Mouse (Mus musculus): ENCODE data around the gene Map2k5. TPM values are rescaled to one million over a fixed set of nuclear protein-coding genes. Genes with fewer than 3 reads are reported as not detected.

Gene Map2k5
- polyA plus RNA-seq, 1 experiment from 2014 or later = 20.6 TPM

- no peak overlapping the region for H3K4me2 ChIP-seq (ENCODE audit: low read depth, low read length)
- H3K36me3 ChIP-seq (ENCODE audit: control insufficient read depth, insufficient read depth, low read length) = no peaks in the 10 kb centered on the region
- ATAC-seq (ENCODE audit: insufficient read depth, low FRiP score) = no peak
- no peak overlapping the region for H3K4me3 ChIP-seq (replicated peaks; ENCODE audit: low read length)
- H3K27me3 ChIP-seq (ENCODE audit: control insufficient read depth, insufficient read depth, low read length) = no peaks in the 10 kb centered on the region
- no peaks in the 10 kb centered on the region for H3K4me1 ChIP-seq (ENCODE audit: control insufficient read depth, insufficient read depth, low read length)
- no peaks in the 10 kb centered on the region for H3K9me3 ChIP-seq (replicated peaks; ENCODE audit: control insufficient read depth, low read length)
- no peak overlapping the region for H3K27ac ChIP-seq (ENCODE audit: low read length)
- H3K9ac ChIP-seq (ENCODE audit: low read length) = no peak overlapping the region
- 90% methylated on average over 8 of the region's 8 CpGs for WGBS
Observed at GRCm38 (mm10) chr9:63174001-63174721, 203.5 kb downstream of the Map2k5 start.

- 41% methylated on average over 2 of the region's 2 CpGs for WGBS
- H3K9ac ChIP-seq (ENCODE audit: low read length) = no peak overlapping the region
Observed at GRCm38 (mm10) chr9:63171951-63172350, 205.8 kb downstream of the Map2k5 start.

GRCm38 (mm10) chr9:63169127-63169526, 208.6 kb downstream of the Map2k5 start:
- no peak overlapping the region for H3K4me2 ChIP-seq (ENCODE audit: low read depth, low read length)
- WGBS = 100% methylated on average over 1 of the region's 1 CpGs

More at GRCm38 (mm10) chr9:63171951-63172350, 205.8 kb downstream of the Map2k5 start:
- H3K27me3 ChIP-seq (ENCODE audit: control insufficient read depth, insufficient read depth, low read length) = no peaks in the 10 kb centered on the region
- no peaks in the 10 kb centered on the region for H3K9me3 ChIP-seq (replicated peaks; ENCODE audit: control insufficient read depth, low read length)
- no peak overlapping the region for H3K4me2 ChIP-seq (ENCODE audit: low read depth, low read length)
- no peaks in the 10 kb centered on the region for H3K36me3 ChIP-seq (ENCODE audit: control insufficient read depth, insufficient read depth, low read length)
- H3K4me1 ChIP-seq (ENCODE audit: control insufficient read depth, insufficient read depth, low read length) = no peaks in the 10 kb centered on the region
- ATAC-seq (ENCODE audit: insufficient read depth, low FRiP score) = no peak
- H3K4me3 ChIP-seq (replicated peaks; ENCODE audit: low read length) = no peak overlapping the region
- no peak overlapping the region for H3K27ac ChIP-seq (ENCODE audit: low read length)

DNA sequence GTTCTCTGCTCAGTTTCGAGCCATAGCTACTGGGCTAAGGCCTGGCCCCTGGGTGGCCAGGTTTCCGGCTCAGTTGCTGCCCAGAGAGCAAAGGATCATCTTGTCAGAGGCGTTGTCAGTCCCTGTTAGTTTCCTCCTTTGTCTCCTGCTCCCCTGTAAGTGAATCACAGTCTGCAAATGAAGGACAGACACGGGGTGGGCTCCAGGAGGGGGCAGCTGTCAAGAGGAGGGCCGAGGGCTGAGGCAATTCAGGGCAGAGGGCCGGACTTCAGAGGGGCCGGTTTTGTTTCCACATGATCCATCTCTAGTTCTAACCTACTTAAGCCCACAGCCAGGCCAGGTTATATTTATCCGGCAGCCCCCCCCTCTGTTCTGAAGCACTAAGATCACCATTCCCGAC, 212.6 kb downstream of the Map2k5 start:
- no peak overlapping the region for H3K27ac ChIP-seq (ENCODE audit: low read length)
- no peaks in the 10 kb centered on the region for H3K4me1 ChIP-seq (ENCODE audit: control insufficient read depth, insufficient read depth, low read length)
- H3K9me3 ChIP-seq (replicated peaks; ENCODE audit: control insufficient read depth, low read length) = no peaks in the 10 kb centered on the region
- no peak overlapping the region for H3K4me3 ChIP-seq (replicated peaks; ENCODE audit: low read length)
- no peak overlapping the region for H3K4me2 ChIP-seq (ENCODE audit: low read depth, low read length)
- no peak for ATAC-seq (ENCODE audit: insufficient read depth, low FRiP score)
- H3K27me3 ChIP-seq (ENCODE audit: control insufficient read depth, insufficient read depth, low read length) = no peaks in the 10 kb centered on the region
- H3K36me3 ChIP-seq (ENCODE audit: control insufficient read depth, insufficient read depth, low read length) = no peaks in the 10 kb centered on the region
- no peak overlapping the region for H3K9ac ChIP-seq (ENCODE audit: low read length)
- WGBS = 49% methylated on average over 9 of the region's 9 CpGs

More at GRCm38 (mm10) chr9:63169127-63169526, 208.6 kb downstream of the Map2k5 start:
- Histone ChIP-seq H3K27me3 (ENCODE audit: control insufficient read depth, insufficient read depth, low read length) (no peaks in the 10 kb centered on the region), H3K9ac (ENCODE audit: low read length) (no peak overlapping the region), H3K4me3 (replicated peaks; ENCODE audit: low read length) (no peak overlapping the region), H3K4me1 (ENCODE audit: control insufficient read depth, insufficient read depth, low read length) (no peaks in the 10 kb centered on the region), H3K36me3 (ENCODE audit: control insufficient read depth, insufficient read depth, low read length) (no peaks in the 10 kb centered on the region), H3K27ac (ENCODE audit: low read length) (no peak overlapping the region), H3K9me3 (replicated peaks; ENCODE audit: control insufficient read depth, low read length) (no peaks in the 10 kb centered on the region)
- ATAC-seq (ENCODE audit: insufficient read depth, low FRiP score) = no peak

- 0 out of 2 replicates have a peak, but pooled peaks have one; percentile 15 for ATAC-seq (ENCODE audit: insufficient read depth, low FRiP score)
- Histone ChIP-seq H3K36me3 (ENCODE audit: control insufficient read depth, insufficient read depth, low read length) (no peaks in the 10 kb centered on the region), H3K4me3 (replicated peaks; ENCODE audit: low read length) (no peak overlapping the region), H3K4me1 (ENCODE audit: control insufficient read depth, insufficient read depth, low read length) (no peaks in the 10 kb centered on the region), H3K4me2 (ENCODE audit: low read depth, low read length) (no peak overlapping the region), H3K27me3 (ENCODE audit: control insufficient read depth, insufficient read depth, low read length) (no peaks in the 10 kb centered on the region), H3K9ac (ENCODE audit: low read length) (no peak overlapping the region), H3K9me3 (replicated peaks; ENCODE audit: control insufficient read depth, low read length) (no peaks in the 10 kb centered on the region), H3K27ac (ENCODE audit: low read length) (no peak overlapping the region)
- 80% methylated on average over 8 of the region's 8 CpGs for WGBS
Observed at GRCm38 (mm10) chr9:63163756-63164155, 213.9 kb downstream of the Map2k5 start.

GRCm38 (mm10) chr9:63151949-63152348, 225.8 kb downstream of the Map2k5 start:
- Histone ChIP-seq H3K9me3 (replicated peaks; ENCODE audit: control insufficient read depth, low read length) (0 out of 2 replicates have a peak, but pooled peaks cover 3% of the 10 kb centered on the region), H3K9ac (ENCODE audit: low read length) (no peak overlapping the region), H3K27ac (ENCODE audit: low read length) (no peak overlapping the region), H3K27me3 (ENCODE audit: control insufficient read depth, insufficient read depth, low read length) (peaks cover 73% of the 10 kb centered on the region), H3K4me3 (replicated peaks; ENCODE audit: low read length) (no peak overlapping the region), H3K36me3 (ENCODE audit: control insufficient read depth, insufficient read depth, low read length) (no peaks in the 10 kb centered on the region), H3K4me1 (ENCODE audit: control insufficient read depth, insufficient read depth, low read length) (peaks cover 3% of the 10 kb centered on the region; the same call in 1 of the 2 replicates), H3K4me2 (ENCODE audit: low read depth, low read length) (no peak overlapping the region)
- no peak for ATAC-seq (ENCODE audit: insufficient read depth, low FRiP score)
- WGBS = 29% methylated on average over 14 of the region's 14 CpGs

DNA sequence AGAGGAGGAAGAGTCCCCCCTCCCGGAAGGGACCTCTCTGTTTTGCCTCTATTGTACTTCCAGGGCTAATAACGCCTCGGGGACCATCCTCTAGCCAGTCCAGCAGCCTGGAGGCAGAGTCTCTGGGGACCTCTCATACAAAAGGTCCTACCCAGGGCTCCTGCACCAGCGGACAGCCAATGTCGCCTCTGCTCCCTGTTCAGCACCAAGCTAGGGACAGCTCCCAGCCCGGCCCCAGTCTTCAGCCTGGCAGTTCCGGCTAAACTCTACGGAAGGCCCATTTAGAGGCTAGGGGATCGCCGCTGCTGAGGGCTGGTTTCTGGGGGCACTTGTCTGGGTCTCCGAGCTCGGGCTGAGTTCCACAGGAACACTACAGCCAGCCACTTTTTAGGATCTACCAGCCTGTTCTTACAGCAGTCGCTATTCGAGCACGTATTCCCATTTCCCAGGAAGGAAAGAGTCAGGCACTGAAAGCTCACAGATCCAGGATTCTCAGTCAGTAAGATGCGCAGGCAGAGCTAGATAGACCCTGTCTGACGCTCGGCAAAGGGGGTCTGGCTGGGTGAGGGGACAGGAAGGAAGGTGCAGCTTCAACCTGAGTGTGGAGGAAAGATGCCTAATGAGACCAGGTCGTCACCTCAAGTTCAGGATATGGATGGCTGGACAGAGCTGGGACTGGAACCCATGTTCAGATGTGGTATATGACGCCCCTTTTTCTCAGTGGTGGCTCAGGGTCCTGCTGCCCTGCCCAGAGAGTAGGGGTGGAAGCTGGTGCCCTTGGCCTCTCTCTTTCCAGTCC, 226.4 kb downstream of the Map2k5 start:
- Histone ChIP-seq H3K4me3 (replicated peaks; ENCODE audit: low read length) (no peak overlapping the region), H3K9ac (ENCODE audit: low read length) (no peak overlapping the region), H3K4me1 (ENCODE audit: control insufficient read depth, insufficient read depth, low read length) (peaks cover 9% of the 10 kb centered on the region; the same call in 1 of the 2 replicates), H3K27ac (ENCODE audit: low read length) (no peak overlapping the region), H3K36me3 (ENCODE audit: control insufficient read depth, insufficient read depth, low read length) (no peaks in the 10 kb centered on the region), H3K4me2 (ENCODE audit: low read depth, low read length) (no peak overlapping the region), H3K27me3 (ENCODE audit: control insufficient read depth, insufficient read depth, low read length) (peaks cover 79% of the 10 kb centered on the region), H3K9me3 (replicated peaks; ENCODE audit: control insufficient read depth, low read length) (0 out of 2 replicates have a peak, but pooled peaks cover 3% of the 10 kb centered on the region)
- 0 out of 2 replicates have a peak, but pooled peaks have one; percentile 41 for ATAC-seq (ENCODE audit: insufficient read depth, low FRiP score)
- WGBS = 3% methylated on average over 20 of the region's 20 CpGs

- Histone ChIP-seq H3K27me3 (ENCODE audit: control insufficient read depth, insufficient read depth, low read length) (peaks cover 90% of the 10 kb centered on the region), H3K4me1 (ENCODE audit: control insufficient read depth, insufficient read depth, low read length) (peaks cover 12% of the 10 kb centered on the region; the same call in 1 of the 2 replicates), H3K9ac (ENCODE audit: low read length) (no peak overlapping the region), H3K27ac (ENCODE audit: low read length) (no peak overlapping the region), H3K9me3 (replicated peaks; ENCODE audit: control insufficient read depth, low read length) (0 out of 2 replicates have a peak, but pooled peaks cover 3% of the 10 kb centered on the region), H3K36me3 (ENCODE audit: control insufficient read depth, insufficient read depth, low read length) (no peaks in the 10 kb centered on the region), H3K4me2 (ENCODE audit: low read depth, low read length) (no peak overlapping the region), H3K4me3 (replicated peaks; ENCODE audit: low read length) (no peak overlapping the region)
- ATAC-seq (ENCODE audit: insufficient read depth, low FRiP score) = no peak
- WGBS = 2% methylated on average over 27 of the region's 27 CpGs
Observed at GRCm38 (mm10) chr9:63150086-63150800, 227.5 kb downstream of the Map2k5 start.

Data from stomach, embryonic 16.5 days (tissue).